Mouse (Mus musculus) thymus, postnatal 14 days (tissue): ENCODE results near the gene Mcm6.
"Not testable (repeated sequence)": the region's sequence is repeated elsewhere in the genome, so short reads cannot be mapped to it uniquely, and the experiment has no call there.

ENCODE experiments used
- DNase-seq: peaks from one replicate; pipeline ENCODE4 v3.0.0; 2021

Mcm6 gene

GRCm38 (mm10) chr1:128328218-128328617 lies 31.2 kb downstream of the Mcm6 start, which contains the start of gene Lct:
TSS of gene Lct (minus strand) at chr1:128328318.
- DNase-seq = no peak

DNA sequence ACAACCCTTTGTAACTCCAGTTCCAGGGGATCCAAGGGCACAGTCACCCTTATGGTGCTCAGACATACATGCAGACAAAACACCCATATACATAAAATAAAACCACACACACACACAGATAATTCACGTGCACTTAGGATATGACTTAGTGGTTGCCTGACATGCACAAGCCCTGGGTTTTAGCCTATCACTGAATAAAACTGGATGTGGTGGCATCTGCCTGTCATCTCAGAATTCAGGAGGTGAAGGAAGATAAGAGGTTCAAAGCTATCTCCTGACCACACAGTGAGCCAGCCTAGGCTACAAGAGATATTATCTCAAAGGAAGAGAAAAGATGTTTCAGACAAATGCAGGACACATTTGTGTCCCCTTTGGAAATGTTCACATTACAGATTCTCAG lies 32.3 kb downstream of the Mcm6 start:
- no peak for DNase-seq

DNA sequence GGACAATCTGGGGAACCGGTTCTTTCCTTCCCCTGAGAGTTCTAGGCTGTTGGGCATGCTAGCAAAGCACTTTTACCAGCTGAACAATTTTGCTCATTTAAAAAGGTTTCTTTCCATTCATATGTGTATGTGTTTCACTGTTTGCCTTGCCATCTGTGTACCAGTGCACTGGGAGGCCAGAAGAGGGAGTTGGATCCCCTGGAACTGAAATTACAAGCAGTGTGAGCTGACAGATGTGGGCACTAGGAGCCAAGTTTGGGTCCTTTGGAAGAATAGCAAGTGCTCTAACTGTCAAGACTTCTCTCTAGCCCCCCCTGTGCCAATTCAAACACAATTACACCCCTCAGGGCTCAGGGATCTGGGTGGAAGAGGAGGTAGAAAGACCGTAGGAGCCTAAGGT lies 34.7 kb downstream of the Mcm6 start:
- no peak for DNase-seq

GRCm38 (mm10) chr1:128323026-128323643 lies 36.3 kb downstream of the Mcm6 start:
- DNase-seq = no peak

DNA sequence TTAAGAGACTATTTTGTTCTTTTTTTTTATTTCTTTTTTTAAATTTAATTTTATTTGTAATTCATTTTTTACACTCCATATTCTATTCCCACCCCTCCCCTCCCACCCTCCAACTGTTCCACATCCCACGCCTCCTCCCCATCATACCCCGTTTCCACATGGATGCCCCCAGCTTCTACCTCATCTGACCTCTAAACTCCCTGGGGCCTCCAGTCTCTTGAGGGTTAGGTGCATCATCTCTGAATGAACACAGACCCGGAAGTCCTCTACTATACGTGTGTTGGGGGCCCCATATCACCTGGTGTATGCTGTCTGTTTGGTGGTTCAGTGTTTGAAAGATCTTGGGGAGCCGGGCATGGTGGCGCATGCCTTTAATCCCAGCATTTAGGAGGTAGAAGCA lies 40.2 kb downstream of the Mcm6 start:
- DNase-seq = not testable (repeated sequence)

DNA sequence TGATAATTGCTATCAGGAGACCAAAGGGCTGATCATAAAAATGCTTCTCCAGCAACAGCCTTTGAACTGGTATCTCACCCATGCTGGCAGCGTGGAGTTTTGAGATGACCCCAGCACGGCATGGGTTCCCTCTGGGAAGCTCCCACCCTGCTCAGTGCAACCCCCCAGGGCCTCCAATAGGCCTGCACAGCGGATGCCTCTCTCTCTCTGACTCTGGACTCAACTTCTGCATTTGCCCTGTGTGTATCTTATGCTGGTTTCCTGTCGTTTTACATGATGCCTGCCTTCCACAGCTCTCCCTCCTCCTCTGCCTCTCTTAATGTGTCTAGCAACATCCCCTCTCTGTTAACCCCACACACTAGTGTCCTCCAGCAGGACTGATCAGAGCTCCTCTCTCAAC lies 44.8 kb downstream of the Mcm6 start:
- no peak for DNase-seq

DNA sequence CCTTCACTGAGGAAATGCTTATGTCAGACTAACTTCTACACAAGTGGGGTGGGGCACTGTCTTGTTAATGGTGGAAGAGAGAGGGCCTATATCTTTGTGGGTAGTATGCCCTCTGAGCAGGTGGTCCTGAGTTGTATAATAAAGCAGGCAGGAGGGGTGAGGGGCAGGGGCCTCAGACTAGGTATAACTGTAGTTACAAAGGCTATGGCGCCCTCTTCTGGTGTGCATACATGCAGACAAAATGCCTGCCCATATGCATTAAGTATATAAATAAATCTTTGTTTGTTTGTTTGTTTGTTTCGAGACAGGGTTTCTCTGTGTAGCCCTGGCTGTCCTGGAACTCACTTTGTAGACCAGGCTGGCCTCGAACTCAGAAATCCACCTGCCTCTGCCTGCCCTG lies 50.4 kb downstream of the Mcm6 start:
- DNase-seq = peak; percentile 9

GRCm38 (mm10) chr1:128303900-128304299 lies 55.6 kb downstream of the Mcm6 start:
- DNase-seq = no peak

GRCm38 (mm10) chr1:128295717-128296528 lies 63.5 kb downstream of the Mcm6 start:
- no peak for DNase-seq

DNA sequence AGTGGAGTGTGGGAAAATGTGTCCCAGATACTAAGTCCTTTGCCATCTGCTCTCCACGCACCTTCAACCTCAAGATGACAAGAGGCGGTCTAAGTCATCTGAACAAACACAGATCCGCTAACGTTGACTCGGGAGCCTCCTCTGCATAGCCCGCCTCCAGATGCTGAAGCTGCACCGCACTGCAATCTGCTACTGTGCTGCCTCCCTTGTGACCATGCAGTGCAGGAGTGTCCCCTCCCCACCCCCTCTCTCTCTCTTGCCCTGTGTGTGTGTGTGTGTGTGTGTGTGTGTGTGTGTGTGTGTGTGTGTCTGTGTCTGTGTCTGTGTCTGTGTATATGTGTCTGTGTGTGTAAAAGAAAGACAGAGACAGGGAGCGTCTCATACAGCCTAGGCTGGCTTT lies 64.2 kb downstream of the Mcm6 start:
- no peak for DNase-seq

DNA sequence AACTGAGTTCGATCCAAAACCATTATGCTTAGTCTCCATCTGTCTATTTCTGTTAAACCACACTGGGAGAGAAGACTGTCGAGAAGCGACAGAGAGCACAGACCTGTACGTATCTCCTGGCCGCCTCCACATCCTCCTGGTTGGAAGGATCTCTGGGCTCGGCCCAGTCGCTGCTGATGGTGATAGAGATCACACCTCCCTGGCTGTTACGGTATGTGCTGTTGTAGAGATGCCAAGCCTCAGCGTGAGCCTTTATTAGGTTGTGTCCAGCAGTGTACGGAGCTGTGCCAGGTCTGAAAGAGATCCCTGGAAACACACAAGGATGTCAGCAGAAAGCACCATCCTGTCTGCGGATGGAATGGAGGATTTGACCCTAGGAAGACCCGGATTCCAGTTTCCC lies 65.9 kb downstream of the Mcm6 start:
- no peak for DNase-seq

DNA sequence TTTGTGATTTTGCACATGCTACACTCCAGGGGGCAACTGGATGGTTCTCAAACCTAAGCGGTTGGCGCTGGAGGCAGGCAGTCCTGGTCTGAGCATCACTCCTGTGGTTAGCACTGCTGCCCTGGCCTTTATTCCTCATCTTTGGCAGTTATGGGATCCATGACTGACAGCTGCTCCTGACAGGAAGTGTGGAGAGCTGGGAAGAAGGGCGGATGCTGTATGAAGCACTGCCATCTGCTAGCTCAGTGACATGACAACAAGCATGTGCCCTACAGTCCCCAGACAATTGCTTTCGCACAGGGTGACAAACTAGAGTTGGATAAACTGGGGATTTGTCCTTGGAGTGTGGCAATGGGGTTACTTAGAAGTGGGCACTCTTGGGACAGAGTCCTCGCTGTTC lies 69.2 kb downstream of the Mcm6 start:
- DNase-seq = no peak

DNA sequence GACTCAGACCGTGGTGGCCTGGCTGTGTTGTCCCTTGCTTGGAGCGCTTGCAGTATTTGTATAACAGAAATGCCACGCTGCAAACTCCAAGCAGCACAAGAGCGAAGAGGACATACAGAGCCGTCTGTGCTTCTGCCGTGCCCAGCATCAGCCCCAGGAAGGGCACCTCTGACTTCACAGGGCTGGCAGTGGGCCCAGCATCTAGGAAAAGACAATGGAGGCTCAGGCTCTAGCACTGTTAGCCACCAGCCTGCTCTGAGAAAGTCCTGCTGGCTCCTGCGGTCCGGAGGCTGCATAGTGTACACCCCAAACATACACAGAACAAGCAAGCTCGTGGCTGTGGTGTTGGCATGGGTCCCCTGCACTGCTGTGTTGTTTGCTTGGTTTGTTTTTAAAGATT lies 74.3 kb downstream of the Mcm6 start:
- DNase-seq = no peak

DNA sequence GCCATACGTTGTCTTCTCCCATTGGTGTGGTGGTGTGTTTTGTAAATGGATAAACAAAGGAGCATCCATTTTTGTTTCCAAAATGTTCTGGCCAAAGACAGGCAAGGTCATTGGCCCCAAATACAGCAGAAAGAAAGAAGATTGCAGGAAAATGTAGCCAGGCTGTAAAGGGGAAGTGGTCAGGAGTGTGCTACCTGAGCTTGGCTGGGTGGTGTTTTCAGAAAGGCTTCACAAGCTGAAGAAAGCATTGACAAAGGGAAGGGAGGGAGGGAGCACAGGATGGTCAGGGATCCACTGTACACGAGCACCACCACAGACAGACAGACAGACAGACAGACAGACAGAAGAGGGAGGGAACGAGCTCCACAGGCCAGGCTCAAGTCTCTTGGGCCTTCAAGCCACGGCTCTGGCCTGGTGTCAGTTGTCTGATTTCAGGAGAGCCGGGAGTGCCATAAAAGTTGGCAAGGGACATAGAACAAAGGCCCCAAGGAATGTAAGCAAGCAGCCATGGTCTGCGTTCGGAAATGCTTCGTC lies 75.2 kb downstream of the Mcm6 start:
- DNase-seq = no peak

DNA sequence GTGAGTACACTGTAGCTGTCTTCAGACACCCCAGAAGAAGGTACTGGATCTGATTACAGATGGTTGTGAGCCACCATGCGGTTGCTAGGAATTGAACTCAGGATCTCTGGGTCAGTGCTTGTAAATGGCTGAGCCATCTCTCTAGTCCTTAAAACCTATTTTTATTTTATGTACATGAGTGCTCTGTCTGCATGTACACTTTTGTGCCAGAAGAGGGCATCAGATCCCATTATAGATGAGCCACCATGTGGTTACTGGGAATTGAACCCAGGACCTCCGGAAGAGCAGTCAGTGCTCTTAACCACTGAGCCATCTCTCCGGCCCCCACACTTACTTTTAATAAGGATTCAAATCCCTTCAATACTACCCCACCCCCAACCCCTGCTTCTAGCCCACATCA lies 76.5 kb downstream of the Mcm6 start:
- DNase-seq = no peak

GRCm38 (mm10) chr1:128281753-128282152 lies 77.7 kb downstream of the Mcm6 start:
- peak; percentile 19 for DNase-seq
